Mouse (Mus musculus) megakaryocyte-erythroid progenitor cell, adult 5-6 weeks (primary cell): ENCODE data around the gene Ehd1. TPM values are rescaled to one million over a fixed set of nuclear protein-coding genes. Genes with fewer than 3 reads are reported as not detected.
"Not testable (repeated sequence)": the region's sequence is repeated elsewhere in the genome, so short reads cannot be mapped to it uniquely, and the experiment has no call there.

ENCODE experiments used
- ATAC-seq: replicated peaks from 2 replicates; pipeline ENCODE4 v1.8.0; 2016; ENCODE audit warnings: mild to moderate bottlenecking, inconsistent platforms; ENCODE audit not compliant: severe bottlenecking, poor library complexity, low FRiP score, low TSS enrichment
- total RNA-seq, 2 experiments: library from RNA; stranded (forward) in 1 of 2; stranded (reverse) in 1 of 2; fragments of 200-1000, 215-1000 nt in 1 of 2; fragments of >200 nt in 1 of 2; fragmentation: Nextera tagmentation in 1 of 2; gene quantifications; 2 replicates each; pipeline ENCODE4 v1.2.3; 2014 to 2017

The Ehd1 gene
- total RNA-seq, 2 experiments from 2014 or later = 50.0 to 62.5 TPM

DNA sequence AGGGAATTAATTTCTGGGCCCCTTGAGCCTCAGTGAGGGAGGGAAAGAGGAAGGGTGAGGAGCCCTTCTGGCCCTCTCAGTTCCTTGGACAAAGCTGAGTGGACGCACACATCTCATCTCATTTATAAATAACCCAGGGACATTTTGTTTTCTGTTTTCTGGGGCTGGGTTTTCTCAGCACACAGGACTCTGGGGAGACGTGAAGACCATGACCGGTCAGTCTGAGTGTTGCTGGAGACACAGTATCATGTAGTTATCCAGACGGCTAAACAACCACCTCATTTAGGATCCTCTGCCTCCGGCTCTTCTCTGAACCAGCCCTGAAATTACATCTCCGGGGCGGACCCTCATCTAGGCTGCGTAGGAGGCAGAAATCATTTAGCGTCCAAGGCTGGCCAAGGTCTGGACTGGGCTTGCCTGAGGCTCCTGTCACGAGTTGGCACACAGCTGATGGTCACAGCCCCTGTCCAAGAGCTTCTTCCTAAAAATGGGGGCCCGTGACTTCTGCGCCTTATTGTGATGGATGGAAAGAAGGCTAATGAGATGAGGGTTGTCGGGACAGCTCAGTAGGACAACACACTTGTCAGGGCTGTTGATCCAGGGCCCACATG, 2.4 kb upstream of the Ehd1 start:
- no peak for ATAC-seq

GRCm38 (mm10) chr19:6275740-6276389, 660 bp upstream of the Ehd1 start:
- ATAC-seq = no peak

GRCm38 (mm10) chr19:6277661-6278438, 1.3 kb downstream of the Ehd1 start:
- ATAC-seq = peak; percentile 50

- ATAC-seq = no peak
Observed at GRCm38 (mm10) chr19:6278439-6279073, 2.0 kb downstream of the Ehd1 start.

DNA sequence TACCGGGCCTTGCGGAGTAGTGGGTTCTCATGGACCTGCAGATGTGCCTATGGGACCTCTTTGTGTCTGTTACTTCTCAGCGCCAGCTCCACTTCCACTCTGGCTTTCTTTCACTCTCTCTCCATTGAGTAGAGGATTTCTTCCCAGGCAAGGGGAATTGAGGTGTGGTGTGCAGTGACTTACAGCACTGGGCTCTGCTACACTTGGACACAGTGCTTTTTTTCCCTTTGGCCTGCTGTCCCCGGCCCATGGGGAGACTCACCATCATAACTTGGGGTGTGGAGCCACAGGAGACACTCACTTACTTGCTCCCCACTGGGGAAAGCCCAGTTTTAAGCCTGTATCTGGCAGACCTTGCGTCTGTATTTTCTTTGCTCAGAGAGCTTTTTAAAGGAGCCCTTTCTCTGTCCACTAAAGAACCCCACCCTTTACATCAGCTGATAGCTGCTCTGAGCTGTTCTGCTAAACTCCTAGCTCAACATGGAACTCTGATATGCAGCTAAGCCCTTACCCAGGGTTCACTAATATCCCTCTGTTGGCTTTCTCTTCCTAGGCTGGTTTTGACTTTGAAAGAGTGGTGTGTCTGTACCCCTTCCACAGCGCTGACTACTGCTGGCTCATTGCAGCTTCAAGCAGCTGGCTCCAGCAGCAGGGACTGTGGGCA, 3.1 kb downstream of the Ehd1 start:
- no peak for ATAC-seq

DNA sequence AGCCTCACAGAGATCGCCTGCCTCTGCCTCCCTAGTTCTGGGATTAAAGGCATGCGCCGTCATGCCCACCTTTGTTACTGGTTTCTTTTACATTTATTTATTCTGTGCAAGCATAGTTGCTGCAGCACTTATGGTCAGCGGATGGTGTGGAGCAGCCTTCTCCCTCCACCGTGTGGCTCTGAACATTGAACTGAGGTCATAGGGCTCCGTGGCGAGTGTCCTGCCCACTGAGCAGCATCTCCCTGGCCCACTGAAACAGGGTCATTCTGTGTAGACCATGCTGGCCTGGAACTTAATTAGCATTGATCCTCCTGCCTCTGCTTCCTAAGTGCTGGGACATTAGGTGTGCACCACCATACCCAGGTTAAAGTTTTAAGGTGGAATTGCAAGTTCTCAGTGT, 4.0 kb downstream of the Ehd1 start:
- ATAC-seq = no peak

DNA sequence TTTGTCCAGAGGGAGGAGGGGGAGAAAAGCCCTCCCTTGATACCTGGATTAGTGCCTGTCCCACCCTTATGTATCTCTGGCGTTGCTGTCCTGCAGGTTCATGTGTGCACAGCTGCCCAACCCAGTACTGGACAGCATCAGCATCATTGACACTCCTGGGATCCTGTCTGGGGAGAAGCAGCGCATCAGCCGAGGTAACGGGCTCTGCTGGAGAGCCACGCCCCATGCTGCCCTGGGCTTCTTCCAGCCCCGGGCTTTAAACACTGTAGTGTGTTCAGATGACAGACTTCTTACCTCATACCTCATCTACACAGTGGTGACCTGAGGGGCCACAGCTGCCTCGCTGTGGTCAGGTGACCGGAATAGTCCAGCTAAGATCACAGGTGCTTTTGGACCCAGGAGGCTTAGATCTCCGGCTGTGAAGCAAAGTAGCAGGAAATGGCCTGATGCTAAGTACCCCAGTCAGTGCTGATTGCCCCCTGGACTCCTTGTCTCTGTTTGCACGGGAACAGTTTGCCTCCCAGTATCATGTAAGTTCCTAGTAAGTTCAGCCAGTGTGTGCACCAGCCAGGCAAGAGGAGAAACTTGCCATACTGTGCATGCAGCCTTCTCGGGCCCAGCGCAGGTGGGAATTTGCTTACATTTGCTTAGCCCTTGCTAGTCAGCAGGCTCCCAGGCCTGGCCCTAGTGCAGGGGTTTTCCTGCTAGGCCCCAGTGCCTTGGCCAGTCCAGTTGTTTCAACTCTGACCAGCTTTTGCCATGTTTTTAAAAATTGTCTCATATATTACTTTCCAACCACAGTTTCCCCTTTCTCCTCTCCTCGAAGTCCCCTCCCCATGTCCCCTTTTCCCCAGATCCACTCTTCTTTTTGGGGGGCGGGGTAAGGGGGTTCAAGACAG, 4.8 kb downstream of the Ehd1 start:
- no peak for ATAC-seq

- ATAC-seq = no peak
Observed at GRCm38 (mm10) chr19:6283001-6283400, 6.5 kb downstream of the Ehd1 start.

- ATAC-seq = peak; percentile 87
Observed at GRCm38 (mm10) chr19:6284502-6284901, 8.0 kb downstream of the Ehd1 start.

- ATAC-seq = peak; percentile 6; the same call in 1 of the 2 replicates
Observed at GRCm38 (mm10) chr19:6285226-6285625, 8.7 kb downstream of the Ehd1 start.

- ATAC-seq = peak; percentile 35
Observed at GRCm38 (mm10) chr19:6285632-6286433, 9.3 kb downstream of the Ehd1 start.

DNA sequence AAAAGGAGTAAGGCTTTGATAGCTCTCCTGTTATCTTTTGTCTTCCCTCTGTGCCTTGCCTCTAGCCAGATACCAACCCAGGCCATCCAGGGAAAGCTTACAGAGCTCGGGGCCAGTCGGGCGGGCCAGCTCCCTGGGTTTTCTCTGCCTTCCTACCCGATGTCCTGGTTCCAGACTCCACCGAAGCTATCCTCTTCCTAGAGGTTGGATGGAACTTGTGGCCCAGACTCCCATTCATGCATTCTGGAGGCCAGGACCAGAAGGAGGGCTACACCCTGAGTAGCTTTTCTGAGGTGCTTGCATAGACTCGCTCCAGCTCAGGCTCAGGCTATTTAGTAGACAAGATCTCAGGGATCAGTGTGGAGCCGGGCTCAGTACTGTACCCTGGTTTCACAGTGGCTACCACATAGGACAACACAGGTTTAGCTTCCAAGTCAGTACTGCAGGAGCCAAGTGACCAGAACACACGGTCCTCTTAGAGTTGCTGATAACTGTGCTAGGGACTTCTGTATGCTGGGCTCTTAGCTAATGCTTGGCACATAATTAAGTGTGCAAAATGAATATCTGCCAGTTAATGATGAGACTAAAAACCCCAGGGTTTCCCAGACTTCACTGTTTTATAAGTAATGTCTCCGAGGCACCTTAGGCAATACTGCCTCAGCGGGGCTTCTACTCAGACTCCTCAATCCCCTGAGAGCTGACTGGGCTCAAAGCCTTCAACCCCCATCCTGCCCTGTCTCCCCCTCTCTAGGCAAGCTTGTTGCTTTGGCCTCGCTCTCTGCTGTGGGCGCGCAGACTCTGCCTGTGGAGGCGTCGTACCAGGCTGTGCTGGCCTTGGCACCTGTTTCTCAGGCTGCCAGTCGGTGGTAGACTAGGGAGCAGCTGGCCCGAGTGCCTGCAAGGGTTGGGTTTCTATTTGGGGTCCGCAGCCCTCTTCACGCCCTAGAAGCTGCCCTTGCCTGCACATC, 10.2 kb downstream of the Ehd1 start:
- ATAC-seq = no peak

DNA sequence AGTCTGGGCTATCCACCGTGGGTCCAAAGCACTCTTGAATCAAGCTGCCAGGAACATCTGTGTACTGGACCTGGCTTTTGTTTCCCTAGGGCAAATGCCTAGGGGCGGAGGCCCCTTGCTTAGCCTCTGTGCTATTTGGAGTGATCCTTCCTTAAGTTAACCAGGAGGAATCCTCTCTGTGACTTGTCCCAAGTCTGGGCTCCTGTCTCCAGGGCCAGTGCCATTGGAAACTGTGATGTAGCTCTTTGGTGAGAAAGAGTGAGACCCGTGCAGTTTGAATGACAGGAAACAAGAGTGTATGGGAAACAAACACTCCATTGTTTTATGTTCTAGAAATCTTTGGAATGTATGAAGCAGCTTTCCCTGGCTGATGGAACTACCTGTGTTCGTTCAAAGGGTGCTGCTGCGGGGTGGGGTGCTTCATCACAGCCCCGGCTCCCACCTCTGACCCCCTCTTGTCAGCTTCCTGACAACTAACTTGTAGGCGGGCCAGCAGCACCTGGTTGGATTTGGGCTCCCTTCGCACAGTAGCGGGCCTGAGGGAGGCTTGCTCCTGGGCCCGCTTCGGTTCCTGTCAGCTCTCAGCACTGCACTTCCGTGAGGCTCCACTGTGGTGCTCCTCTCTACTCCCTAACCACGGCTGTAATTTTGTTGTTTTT, 11.8 kb downstream of the Ehd1 start:
- ATAC-seq = no peak

DNA sequence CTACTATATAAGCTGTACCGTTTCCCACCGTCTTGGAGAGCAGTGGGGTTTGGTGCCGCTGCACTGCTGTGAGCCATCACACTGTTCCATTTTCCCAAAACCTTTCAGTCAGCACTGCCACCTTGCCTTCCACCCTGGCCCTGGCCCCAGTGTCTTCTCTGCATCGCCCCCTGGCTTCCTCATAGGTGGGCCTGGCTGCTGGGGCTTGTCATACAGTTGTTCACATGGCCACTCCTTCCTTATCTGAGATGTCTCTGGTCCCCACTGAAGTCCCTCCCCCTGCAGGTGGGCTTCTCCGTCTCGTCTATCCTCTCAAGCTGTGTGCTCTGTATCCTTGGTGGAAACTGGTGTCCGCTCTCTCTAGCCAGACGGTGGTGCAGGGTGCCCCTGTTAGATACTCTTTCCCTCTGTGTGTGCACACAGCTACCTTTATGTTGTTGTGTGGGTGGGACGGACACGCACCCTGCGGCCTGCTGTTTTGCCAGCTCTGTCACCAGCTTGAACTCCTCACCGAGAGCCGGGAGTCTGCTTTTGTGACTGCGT, 13.2 kb downstream of the Ehd1 start:
- no peak for ATAC-seq

DNA sequence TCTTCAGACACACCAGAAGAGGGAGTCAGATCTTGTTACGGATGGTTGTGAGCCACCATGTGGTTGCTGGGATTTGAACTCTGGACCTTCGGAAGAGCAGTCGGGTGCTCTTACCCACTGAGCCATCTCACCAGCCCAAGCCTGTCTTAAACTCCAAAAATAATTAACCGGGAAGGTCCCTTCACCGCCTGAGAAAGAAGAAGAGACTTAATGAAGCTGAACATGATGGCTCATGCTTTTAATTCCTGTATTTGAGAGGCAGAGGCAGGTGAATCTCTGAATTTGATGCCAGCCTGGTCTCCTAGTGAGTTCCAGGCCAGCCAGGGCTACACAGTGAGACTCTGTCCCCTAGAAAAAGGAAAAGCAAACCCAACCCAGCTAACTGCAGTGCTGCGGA, 14.2 kb downstream of the Ehd1 start:
- not testable (repeated sequence) for ATAC-seq

- ATAC-seq = no peak
Observed at GRCm38 (mm10) chr19:6291117-6291781, 14.7 kb downstream of the Ehd1 start.
